Mouse (Mus musculus) forebrain, embryonic 12.5 days (tissue): ENCODE measurements around the gene Eif2ak1. TPM values are rescaled to one million over a fixed set of nuclear protein-coding genes. Genes with fewer than 3 reads are reported as not detected.
"Not testable (repeated sequence)": the region's sequence is repeated elsewhere in the genome, so short reads cannot be mapped to it uniquely, and the experiment has no call there.

ENCODE experiments used
- ATAC-seq: fragments of 200-750 bp; cut with Nextera tagmentation; 2 replicates; pipeline ENCODE4 v1.8.0; 2017; ENCODE audit warnings: moderate TSS enrichment; ENCODE audit not compliant: low FRiP score
- H3K27ac ChIP-seq: fragments of 300-500 bp; sonication (generic); 2 replicates; pipeline ENCODE4 v1.5.1; 2016; ENCODE audit warnings: mild to moderate bottlenecking
- H3K27me3 ChIP-seq: fragments of 300-500 bp; sonication (generic); 2 replicates; pipeline ENCODE4 v1.6.1; 2016; ENCODE audit warnings: mild to moderate bottlenecking
- H3K36me3 ChIP-seq: fragments of 300-500 bp; sonication (generic); replicated peaks from 2 replicates; pipeline ENCODE4 v1.6.1; 2016; ENCODE audit warnings: mild to moderate bottlenecking
- H3K4me1 ChIP-seq: fragments of 300-500 bp; sonication (generic); 2 replicates; pipeline ENCODE4 v1.6.1; 2016
- H3K4me2 ChIP-seq: fragments of 300-500 bp; sonication (generic); 2 replicates; pipeline ENCODE4 v1.6.1; 2016; ENCODE audit warnings: mild to moderate bottlenecking, moderate library complexity
- H3K4me3 ChIP-seq: fragments of 300-500 bp; sonication (generic); replicated peaks from 2 replicates; pipeline ENCODE4 v1.5.1; 2016; ENCODE audit warnings: mild to moderate bottlenecking
- H3K9ac ChIP-seq: fragments of 300-500 bp; sonication (generic); 2 replicates; pipeline ENCODE4 v1.6.1; 2016; ENCODE audit warnings: mild to moderate bottlenecking
- H3K9me3 ChIP-seq: fragments of 300-500 bp; sonication (generic); 2 replicates; pipeline ENCODE4 v1.6.1; 2016
- WGBS: fragments of 180-500 bp; shearing (Covaris S2); methylation state at CpG from one replicate; pipeline ENCODE4 v1.1.7; 2016; 5-methylcytosine and 5-hydroxymethylcytosine counted together
- polyA plus RNA-seq: library from polyadenylated mRNA; unstranded; fragments of >200 nt; fragmentation: Nextera tagmentation; extraction: Ambion mirVana; gene quantifications from 2 replicates; pipeline ENCODE4 v1.2.1, GENCODE M21; 2016

Eif2ak1 gene
- 44.7 and 46.2 TPM in 2 replicates for polyA plus RNA-seq

GRCm38 (mm10) chr5:143817116-143817930 lies at the start of gene Eif2ak1:
Eif2ak1 (plus strand) TSS chr5:143817788.
- Histone ChIP-seq H3K9ac (peak within 1 kb of the TSS; percentile 82), H3K9me3 (no peaks in the 10 kb centered on the region), H3K4me2 (peak within 1 kb of the TSS; percentile 77), H3K27ac (peak within 1 kb of the TSS; percentile 69), H3K27me3 (no peaks in the 10 kb centered on the region), H3K4me1 (peaks cover 11% of the 10 kb centered on the region), H3K4me3 (peak within 1 kb of the TSS; percentile 86), H3K36me3 (no peaks in the 10 kb centered on the region)
- peak; percentile 99 for ATAC-seq
- under 1% methylated on average over 34 of the region's 37 CpGs for WGBS

GRCm38 (mm10) chr5:143781951-143782350 lies 35.6 kb upstream of the Eif2ak1 start:
- 87% methylated on average over 8 of the region's 8 CpGs for WGBS
- H3K9ac ChIP-seq = no peak overlapping the region
- H3K4me3 ChIP-seq = no peak overlapping the region
- no peak for ATAC-seq
- no peaks in the 10 kb centered on the region for H3K4me1 ChIP-seq
- H3K4me2 ChIP-seq = no peak overlapping the region
- H3K9me3 ChIP-seq = no peaks in the 10 kb centered on the region
- no peaks in the 10 kb centered on the region for H3K27me3 ChIP-seq
- no peaks in the 10 kb centered on the region for H3K36me3 ChIP-seq
- H3K27ac ChIP-seq = no peak overlapping the region

GRCm38 (mm10) chr5:143785391-143785790 lies 32.2 kb upstream of the Eif2ak1 start:
- Histone ChIP-seq H3K27ac (no peak overlapping the region), H3K9me3 (no peaks in the 10 kb centered on the region), H3K27me3 (no peaks in the 10 kb centered on the region), H3K4me3 (no peak overlapping the region), H3K9ac (no peak overlapping the region), H3K4me2 (no peak overlapping the region), H3K4me1 (no peaks in the 10 kb centered on the region), H3K36me3 (no peaks in the 10 kb centered on the region)
- WGBS = 80% methylated on average over 6 of the region's 6 CpGs
- ATAC-seq = no peak

- not testable (repeated sequence) for ATAC-seq
- WGBS = 89% methylated on average over 6 of the region's 6 CpGs
Measured at GRCm38 (mm10) chr5:143801216-143801615, 16.4 kb upstream of the Eif2ak1 start.

GRCm38 (mm10) chr5:143804056-143804765 lies 13.4 kb upstream of the Eif2ak1 start:
- no peak for ATAC-seq
- Histone ChIP-seq H3K4me1 (no peaks in the 10 kb centered on the region), H3K4me2 (no peak overlapping the region), H3K4me3 (no peak overlapping the region), H3K9me3 (no peaks in the 10 kb centered on the region), H3K27ac (no peak overlapping the region), H3K36me3 (no peaks in the 10 kb centered on the region), H3K9ac (no peak overlapping the region), H3K27me3 (no peaks in the 10 kb centered on the region)
- 89% methylated on average over 18 of the region's 18 CpGs for WGBS

More at GRCm38 (mm10) chr5:143801216-143801615, 16.4 kb upstream of the Eif2ak1 start:
- not testable (repeated sequence) for H3K27me3 ChIP-seq, H3K4me3 ChIP-seq, H3K9me3 ChIP-seq, H3K27ac ChIP-seq, H3K36me3 ChIP-seq, H3K4me2 ChIP-seq, H3K9ac ChIP-seq, H3K4me1 ChIP-seq

GRCm38 (mm10) chr5:143807268-143807667 lies 10.3 kb upstream of the Eif2ak1 start:
- H3K27me3 ChIP-seq = no peaks in the 10 kb centered on the region
- H3K4me2 ChIP-seq = no peak overlapping the region
- H3K4me1 ChIP-seq = no peaks in the 10 kb centered on the region
- no peak overlapping the region for H3K4me3 ChIP-seq
- no peak overlapping the region for H3K27ac ChIP-seq
- no peak overlapping the region for H3K9ac ChIP-seq
- H3K9me3 ChIP-seq = no peaks in the 10 kb centered on the region
- H3K36me3 ChIP-seq = no peaks in the 10 kb centered on the region
- 82% methylated on average over 3 of the region's 3 CpGs for WGBS
- no peak for ATAC-seq

- H3K4me1 ChIP-seq = no peaks in the 10 kb centered on the region
- WGBS = 90% methylated on average over 3 of the region's 3 CpGs
- no peak for ATAC-seq
Measured at GRCm38 (mm10) chr5:143809421-143810090, 8.0 kb upstream of the Eif2ak1 start.

GRCm38 (mm10) chr5:143811653-143812052 lies 5.9 kb upstream of the Eif2ak1 start:
- Histone ChIP-seq H3K27me3 (no peaks in the 10 kb centered on the region), H3K4me2 (no peak overlapping the region), H3K4me3 (no peak overlapping the region), H3K4me1 (no peaks in the 10 kb centered on the region), H3K27ac (no peak overlapping the region), H3K9ac (no peak overlapping the region), H3K9me3 (no peaks in the 10 kb centered on the region), H3K36me3 (no peaks in the 10 kb centered on the region)
- WGBS = 93% methylated on average over 5 of the region's 5 CpGs
- ATAC-seq = no peak

More at GRCm38 (mm10) chr5:143809421-143810090, 8.0 kb upstream of the Eif2ak1 start:
- H3K9ac ChIP-seq = no peak overlapping the region
- no peak overlapping the region for H3K4me3 ChIP-seq
- no peaks in the 10 kb centered on the region for H3K9me3 ChIP-seq
- no peak overlapping the region for H3K27ac ChIP-seq
- no peak overlapping the region for H3K4me2 ChIP-seq
- no peaks in the 10 kb centered on the region for H3K27me3 ChIP-seq
- H3K36me3 ChIP-seq = no peaks in the 10 kb centered on the region

- Histone ChIP-seq H3K27ac (no peak overlapping the region), H3K36me3 (no peaks in the 10 kb centered on the region), H3K4me3 (no peak overlapping the region), H3K9me3 (no peaks in the 10 kb centered on the region), H3K4me1 (peaks cover 11% of the 10 kb centered on the region), H3K27me3 (no peaks in the 10 kb centered on the region), H3K4me2 (no peak overlapping the region), H3K9ac (no peak overlapping the region)
- WGBS = 73% methylated on average over 2 of the region's 2 CpGs
- ATAC-seq = no peak
Measured at GRCm38 (mm10) chr5:143814626-143815025, 3.0 kb upstream of the Eif2ak1 start.

GRCm38 (mm10) chr5:143817931-143818311 lies 333 bp downstream of the Eif2ak1 start:
- H3K36me3 ChIP-seq = no peaks in the 10 kb centered on the region
- H3K4me3 ChIP-seq = peak overlapping the region; percentile 86
- no peaks in the 10 kb centered on the region for H3K9me3 ChIP-seq
- H3K27ac ChIP-seq = peak overlapping the region; percentile 36; the same call in 1 of the 2 replicates
- peak overlapping the region; percentile 82 for H3K9ac ChIP-seq
- peak; percentile 78 for ATAC-seq
- under 1% methylated on average over 28 of the region's 32 CpGs for WGBS
- H3K27me3 ChIP-seq = no peaks in the 10 kb centered on the region
- H3K4me1 ChIP-seq = peaks cover 11% of the 10 kb centered on the region
- peak overlapping the region; percentile 77 for H3K4me2 ChIP-seq

- peak overlapping the region; percentile 82 for H3K9ac ChIP-seq
- no peaks in the 10 kb centered on the region for H3K36me3 ChIP-seq
- peak overlapping the region; percentile 86 for H3K4me3 ChIP-seq
- H3K4me1 ChIP-seq = peaks cover 11% of the 10 kb centered on the region
- no peak overlapping the region for H3K27ac ChIP-seq
- WGBS = 18% methylated on average over 10 of the region's 10 CpGs
- no peak for ATAC-seq
- peak overlapping the region; percentile 77 for H3K4me2 ChIP-seq
- no peaks in the 10 kb centered on the region for H3K9me3 ChIP-seq
- no peaks in the 10 kb centered on the region for H3K27me3 ChIP-seq
Measured at GRCm38 (mm10) chr5:143818461-143818860, 873 bp downstream of the Eif2ak1 start.

GRCm38 (mm10) chr5:143818949-143819348 lies 1.4 kb downstream of the Eif2ak1 start:
- peaks cover 11% of the 10 kb centered on the region for H3K4me1 ChIP-seq
- no peak overlapping the region for H3K27ac ChIP-seq
- H3K9ac ChIP-seq = no peak overlapping the region
- no peaks in the 10 kb centered on the region for H3K36me3 ChIP-seq
- H3K27me3 ChIP-seq = no peaks in the 10 kb centered on the region
- H3K4me2 ChIP-seq = peak overlapping the region; percentile 77; the same call in 1 of the 2 replicates
- no peak overlapping the region for H3K4me3 ChIP-seq
- ATAC-seq = no peak
- no peaks in the 10 kb centered on the region for H3K9me3 ChIP-seq
- 91% methylated on average over 13 of the region's 13 CpGs for WGBS
